Mouse (Mus musculus): ENCODE data around the gene Plekhf1. TPM values are rescaled to one million over a fixed set of nuclear protein-coding genes. Genes with fewer than 3 reads are reported as not detected.

Plekhf1 gene
- polyA plus RNA-seq, 1 experiment: 2.7 TPM

DNA sequence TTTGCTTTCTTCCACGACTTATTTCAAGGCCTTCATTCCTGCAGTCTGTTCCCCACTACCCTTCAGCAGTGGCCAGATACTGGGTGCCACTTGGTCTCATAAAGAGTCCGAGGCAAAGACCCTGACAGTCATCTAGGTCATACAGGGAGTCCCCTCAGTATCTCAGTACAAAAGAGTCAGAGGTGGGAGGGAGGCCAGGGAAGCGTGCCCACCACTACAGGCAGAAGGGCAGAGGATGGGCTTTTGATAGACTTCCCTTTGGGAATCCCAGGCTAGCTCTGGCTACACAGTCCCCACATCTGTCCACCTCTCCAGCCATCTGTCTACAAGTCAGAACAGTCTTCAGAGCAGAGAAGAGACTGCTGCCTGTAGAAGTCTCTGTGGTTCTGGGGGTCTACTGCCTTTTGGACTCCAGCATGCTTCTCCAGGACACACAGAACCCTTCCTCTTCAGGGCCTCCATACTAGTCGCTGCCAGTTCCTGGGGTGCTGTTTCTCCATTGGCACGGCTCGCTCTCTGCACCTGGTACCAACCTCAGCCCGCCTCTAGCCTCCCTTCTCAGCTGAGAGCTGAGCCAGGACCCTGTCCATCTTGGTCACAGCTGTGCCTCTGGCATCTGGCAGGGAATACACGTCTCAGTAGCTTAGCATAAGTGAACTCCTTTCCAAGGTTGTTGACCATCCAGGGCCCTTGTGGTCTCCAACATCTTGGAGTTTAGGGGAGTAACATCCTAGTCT is 9.0 kb downstream of the Plekhf1 start:
- Histone ChIP-seq H3K36me3 (ENCODE audit: control insufficient read depth, insufficient read depth, low read length) (no peaks in the 10 kb centered on the region), H3K4me1 (ENCODE audit: control insufficient read depth, insufficient read depth, low read length) (peaks cover 4% of the 10 kb centered on the region), H3K27me3 (ENCODE audit: control insufficient read depth, insufficient read depth, low read length) (no peaks in the 10 kb centered on the region), H3K27ac (ENCODE audit: control insufficient read depth, insufficient read depth, low read depth, low read length) (no peak overlapping the region; the same call in 1 of the 2 replicates), H3K4me3 (ENCODE audit: control insufficient read depth, low read depth, low read length) (no peak overlapping the region)
- no peak for TF ChIP-seq CTCF (IDR thresholded peaks at IDR 0.05; ENCODE audit: control insufficient read depth, insufficient read depth, insufficient replicate concordance, low read depth, low read length)
- TF ChIP-seq POLR2A (IDR thresholded peaks at IDR 0.05; ENCODE audit: control insufficient read depth, low read depth, low read length): no peak

DNA sequence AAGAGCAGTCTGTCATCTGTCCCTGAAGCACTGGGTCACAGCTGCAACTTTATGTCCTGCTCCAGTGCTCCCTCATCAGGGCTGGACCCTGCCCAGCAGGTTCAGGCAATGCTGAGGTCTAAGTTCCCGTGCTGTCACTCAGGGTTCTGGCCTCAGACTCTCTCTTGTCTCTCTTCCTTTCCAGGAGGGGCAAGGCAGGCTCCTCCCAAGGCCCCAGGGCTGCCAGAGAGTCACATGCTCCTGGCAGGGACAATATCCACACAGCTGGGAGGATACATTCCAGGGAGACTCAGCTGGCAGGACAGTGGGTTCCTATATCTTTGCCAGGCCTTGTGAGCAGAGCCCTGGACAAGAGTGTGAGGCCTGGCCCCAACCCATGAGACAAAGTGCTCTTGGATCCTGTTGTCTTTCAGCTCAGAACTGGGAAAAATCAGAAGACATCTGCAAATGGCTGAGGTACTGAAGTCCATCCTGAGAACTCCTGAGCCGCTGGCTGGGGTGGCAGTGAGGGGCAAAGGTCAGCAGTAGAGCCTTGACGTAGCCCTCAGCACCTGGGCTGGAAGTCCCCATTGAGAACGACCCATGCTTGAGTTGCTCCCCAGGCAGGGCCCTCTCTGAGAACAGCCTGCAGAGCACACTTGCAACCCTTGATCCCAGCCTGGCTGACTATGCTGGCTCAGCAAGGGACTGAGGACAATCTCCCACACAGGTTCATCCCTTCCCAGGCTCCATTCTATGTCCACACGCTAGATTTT is 10.2 kb downstream of the Plekhf1 start:
- no peaks in the 10 kb centered on the region for H3K36me3 ChIP-seq (ENCODE audit: control insufficient read depth, insufficient read depth, low read length)
- no peaks in the 10 kb centered on the region for H3K27me3 ChIP-seq (ENCODE audit: control insufficient read depth, insufficient read depth, low read length)
- TF ChIP-seq CTCF (IDR thresholded peaks at IDR 0.05; ENCODE audit: control insufficient read depth, insufficient read depth, insufficient replicate concordance, low read depth, low read length): no peak
- no peak for TF ChIP-seq POLR2A (IDR thresholded peaks at IDR 0.05; ENCODE audit: control insufficient read depth, low read depth, low read length)
- no peak overlapping the region for H3K4me3 ChIP-seq (ENCODE audit: control insufficient read depth, low read depth, low read length)
- peak overlapping the region; percentile 61; the same call in 1 of the 2 replicates for H3K27ac ChIP-seq (ENCODE audit: control insufficient read depth, insufficient read depth, low read depth, low read length)
- peaks cover 4% of the 10 kb centered on the region for H3K4me1 ChIP-seq (ENCODE audit: control insufficient read depth, insufficient read depth, low read length)

DNA sequence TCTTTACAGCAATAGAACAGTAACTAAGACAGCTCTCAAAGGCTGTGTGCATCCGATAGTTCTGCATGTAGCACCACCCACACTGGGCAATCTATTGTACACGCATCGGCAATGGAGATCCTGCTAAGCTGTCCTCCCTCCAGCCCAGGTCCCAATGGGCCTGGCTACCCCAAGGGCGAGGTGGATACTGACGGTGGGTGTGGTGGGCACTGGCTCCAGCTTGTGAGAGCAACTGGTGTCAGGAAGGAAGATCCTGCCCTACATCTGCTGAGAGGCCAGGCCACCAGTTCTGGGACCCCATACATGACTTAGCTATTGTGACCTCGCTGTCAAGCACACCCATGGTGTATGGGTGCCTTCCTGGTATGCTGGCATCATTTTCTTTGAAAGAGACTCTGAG is 12.1 kb downstream of the Plekhf1 start:
- no peak for TF ChIP-seq CTCF (IDR thresholded peaks at IDR 0.05; ENCODE audit: control insufficient read depth, insufficient read depth, insufficient replicate concordance, low read depth, low read length)
- TF ChIP-seq POLR2A (IDR thresholded peaks at IDR 0.05; ENCODE audit: control insufficient read depth, low read depth, low read length): no peak
- Histone ChIP-seq H3K27ac (ENCODE audit: control insufficient read depth, insufficient read depth, low read depth, low read length) (no peak overlapping the region), H3K4me1 (ENCODE audit: control insufficient read depth, insufficient read depth, low read length) (peaks cover 2% of the 10 kb centered on the region)

DNA sequence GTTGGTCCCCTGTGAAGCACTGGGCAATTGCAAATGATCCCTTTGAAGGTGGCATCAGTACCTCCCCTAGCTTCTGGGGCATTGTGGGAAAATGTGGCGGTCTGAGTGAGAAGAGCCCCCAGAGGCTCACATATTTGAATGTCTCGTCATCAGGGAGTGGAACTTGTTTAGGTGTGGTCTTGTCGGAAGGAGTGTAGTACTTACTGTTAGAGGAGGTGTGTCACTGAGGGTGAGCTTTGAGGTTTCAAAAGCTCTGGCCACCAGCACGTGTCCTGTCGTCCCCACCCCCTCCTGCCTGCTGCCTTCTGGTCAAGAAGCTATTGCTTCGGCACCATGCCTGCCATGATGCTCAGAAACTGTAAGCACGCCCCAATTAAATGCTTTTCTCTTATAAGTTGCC is 12.5 kb downstream of the Plekhf1 start:
- H3K36me3 ChIP-seq (ENCODE audit: control insufficient read depth, insufficient read depth, low read length): no peaks in the 10 kb centered on the region
- H3K27me3 ChIP-seq (ENCODE audit: control insufficient read depth, insufficient read depth, low read length): no peaks in the 10 kb centered on the region
- H3K27ac ChIP-seq (ENCODE audit: control insufficient read depth, insufficient read depth, low read depth, low read length): no peak overlapping the region
- TF ChIP-seq CTCF (IDR thresholded peaks at IDR 0.05; ENCODE audit: control insufficient read depth, insufficient read depth, insufficient replicate concordance, low read depth, low read length) (no peak), POLR2A (IDR thresholded peaks at IDR 0.05; ENCODE audit: control insufficient read depth, low read depth, low read length) (no peak)
- no peak overlapping the region for H3K4me3 ChIP-seq (ENCODE audit: control insufficient read depth, low read depth, low read length)
- H3K4me1 ChIP-seq (ENCODE audit: control insufficient read depth, insufficient read depth, low read length): peaks cover 2% of the 10 kb centered on the region

More for the DNA sequence above, 12.1 kb downstream of the Plekhf1 start:
- Histone ChIP-seq H3K27me3 (ENCODE audit: control insufficient read depth, insufficient read depth, low read length) (no peaks in the 10 kb centered on the region), H3K36me3 (ENCODE audit: control insufficient read depth, insufficient read depth, low read length) (no peaks in the 10 kb centered on the region), H3K4me3 (ENCODE audit: control insufficient read depth, low read depth, low read length) (no peak overlapping the region)

DNA sequence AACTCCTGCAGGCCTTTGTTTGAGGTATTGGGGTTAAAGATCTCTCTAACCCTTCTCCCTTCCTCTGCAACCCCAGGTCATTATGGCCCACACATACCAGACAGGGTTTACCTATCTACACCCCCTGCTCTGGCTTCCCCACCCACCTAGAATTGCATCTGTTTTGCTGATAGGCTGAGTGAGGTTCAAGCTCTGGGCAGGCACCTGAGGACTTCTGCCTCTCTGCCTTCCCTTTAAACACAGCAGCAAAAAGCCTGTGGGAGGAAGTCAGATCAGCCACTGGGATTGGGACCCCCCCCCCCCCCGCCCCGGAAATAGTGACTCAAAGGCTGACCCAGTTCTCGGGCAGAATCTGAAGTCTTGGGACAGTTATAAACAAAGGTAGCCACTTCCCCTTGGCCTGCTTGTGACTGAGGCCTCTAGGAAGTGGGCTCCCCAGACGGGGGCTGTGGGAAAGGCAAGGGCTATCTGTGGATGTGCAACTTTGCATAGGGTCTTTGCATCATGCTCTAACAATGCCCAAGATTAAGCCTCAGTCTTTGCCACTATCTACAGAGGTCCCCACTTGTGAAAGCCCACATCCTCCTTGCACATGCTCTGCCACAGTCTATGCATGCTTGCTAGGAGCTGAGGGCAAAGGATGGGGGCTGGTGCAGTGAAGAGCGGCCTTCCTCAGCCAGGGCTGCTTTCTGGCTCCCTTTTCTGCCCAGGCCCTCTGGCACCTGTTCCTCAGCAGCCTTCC is 13.2 kb downstream of the Plekhf1 start:
- H3K27ac ChIP-seq (ENCODE audit: control insufficient read depth, insufficient read depth, low read depth, low read length): no peak overlapping the region
- H3K4me3 ChIP-seq (ENCODE audit: control insufficient read depth, low read depth, low read length): no peak overlapping the region
- TF ChIP-seq CTCF (IDR thresholded peaks at IDR 0.05; ENCODE audit: control insufficient read depth, insufficient read depth, insufficient replicate concordance, low read depth, low read length) (no peak), POLR2A (IDR thresholded peaks at IDR 0.05; ENCODE audit: control insufficient read depth, low read depth, low read length) (no peak)
- no peaks in the 10 kb centered on the region for H3K27me3 ChIP-seq (ENCODE audit: control insufficient read depth, insufficient read depth, low read length)
- peaks cover 2% of the 10 kb centered on the region for H3K4me1 ChIP-seq (ENCODE audit: control insufficient read depth, insufficient read depth, low read length)
- no peaks in the 10 kb centered on the region for H3K36me3 ChIP-seq (ENCODE audit: control insufficient read depth, insufficient read depth, low read length)

DNA sequence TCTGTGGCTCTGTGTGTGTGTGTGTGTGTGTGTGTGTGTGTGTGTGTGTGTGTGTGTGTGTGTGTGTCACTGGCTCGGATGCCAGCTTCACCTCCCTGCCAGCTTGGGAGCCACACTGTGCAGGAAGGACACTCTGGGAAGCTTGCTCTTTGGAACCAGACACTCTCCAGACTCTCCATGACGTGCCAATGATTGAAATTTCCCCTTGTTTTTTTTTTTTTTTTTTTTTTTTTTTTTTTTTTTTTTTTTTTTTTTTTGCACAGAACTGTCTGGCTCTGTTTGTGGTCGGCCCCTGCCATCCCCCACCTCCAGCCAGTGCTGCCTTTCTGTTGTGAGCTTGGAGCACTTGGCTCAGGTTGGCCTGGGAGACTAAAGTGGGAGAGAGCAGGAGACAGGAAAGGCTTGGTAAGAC is 15.2 kb downstream of the Plekhf1 start:
- Histone ChIP-seq H3K4me1 (ENCODE audit: control insufficient read depth, insufficient read depth, low read length) (peaks cover 2% of the 10 kb centered on the region), H3K27ac (ENCODE audit: control insufficient read depth, insufficient read depth, low read depth, low read length) (no peak overlapping the region), H3K36me3 (ENCODE audit: control insufficient read depth, insufficient read depth, low read length) (no peaks in the 10 kb centered on the region), H3K27me3 (ENCODE audit: control insufficient read depth, insufficient read depth, low read length) (no peaks in the 10 kb centered on the region), H3K4me3 (ENCODE audit: control insufficient read depth, low read depth, low read length) (no peak overlapping the region)
- TF ChIP-seq POLR2A (IDR thresholded peaks at IDR 0.05; ENCODE audit: control insufficient read depth, low read depth, low read length) (no peak), CTCF (IDR thresholded peaks at IDR 0.05; ENCODE audit: control insufficient read depth, insufficient read depth, insufficient replicate concordance, low read depth, low read length) (no peak)

Data from testis, adult 2 months (tissue).